Mouse (Mus musculus) mouse trophoblast stem cell (cell line): Measurements from ENCODE around the gene Tbc1d10a.

ENCODE experiments used
- in situ Hi-C, 2 experiments: fragments of 300-500 bp; cut with MseI, MboI; formaldehyde crosslinking; loops; 2 replicates in 1 of 2; 3 replicates in 1 of 2; pipeline ENCODE4 v1.15.1; 2025

Gene Tbc1d10a

DNA sequence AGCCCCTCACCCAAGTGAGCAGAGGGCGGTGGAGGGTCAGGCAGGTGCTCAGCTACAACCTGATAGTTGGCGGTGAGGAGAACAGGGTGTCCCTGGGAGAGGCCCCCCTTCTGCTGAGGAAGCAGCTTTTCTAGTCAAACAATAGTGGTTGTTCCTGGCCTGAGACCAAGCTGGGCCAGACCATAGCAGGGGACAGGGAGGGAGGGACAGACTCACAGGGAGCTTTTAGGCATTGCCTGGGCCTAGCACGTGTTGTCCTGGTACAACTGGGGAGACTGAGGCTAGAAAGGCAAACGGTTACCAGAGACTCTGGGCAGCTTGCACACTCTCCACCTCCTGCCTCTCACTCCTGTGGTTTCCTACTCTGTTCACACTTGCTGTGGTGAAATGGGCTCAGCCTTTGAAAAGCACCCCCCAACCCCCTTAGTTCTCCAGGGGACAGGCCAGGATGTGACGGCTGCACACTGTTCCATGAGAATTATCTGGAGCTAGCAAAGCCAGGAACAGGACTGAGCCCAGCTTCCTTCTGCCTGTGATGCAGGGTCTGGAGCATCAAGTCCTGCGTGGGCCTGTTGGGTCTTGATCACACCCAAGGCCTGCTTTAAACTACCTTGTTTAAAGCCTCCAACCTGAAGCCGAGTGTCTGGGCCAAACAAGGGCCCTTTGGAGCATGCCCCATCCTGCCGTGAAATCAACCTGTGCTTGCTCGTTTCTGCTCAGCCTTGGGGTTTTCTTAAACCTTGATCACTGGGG lies 29.8 kb downstream of the Tbc1d10a start:
- in situ Hi-C loops = loop anchor here in 1 of 2 experiments (5.0 kb wide), 1 partner anchor 84 kb away; no protein-coding TSS in a partner anchor

DNA sequence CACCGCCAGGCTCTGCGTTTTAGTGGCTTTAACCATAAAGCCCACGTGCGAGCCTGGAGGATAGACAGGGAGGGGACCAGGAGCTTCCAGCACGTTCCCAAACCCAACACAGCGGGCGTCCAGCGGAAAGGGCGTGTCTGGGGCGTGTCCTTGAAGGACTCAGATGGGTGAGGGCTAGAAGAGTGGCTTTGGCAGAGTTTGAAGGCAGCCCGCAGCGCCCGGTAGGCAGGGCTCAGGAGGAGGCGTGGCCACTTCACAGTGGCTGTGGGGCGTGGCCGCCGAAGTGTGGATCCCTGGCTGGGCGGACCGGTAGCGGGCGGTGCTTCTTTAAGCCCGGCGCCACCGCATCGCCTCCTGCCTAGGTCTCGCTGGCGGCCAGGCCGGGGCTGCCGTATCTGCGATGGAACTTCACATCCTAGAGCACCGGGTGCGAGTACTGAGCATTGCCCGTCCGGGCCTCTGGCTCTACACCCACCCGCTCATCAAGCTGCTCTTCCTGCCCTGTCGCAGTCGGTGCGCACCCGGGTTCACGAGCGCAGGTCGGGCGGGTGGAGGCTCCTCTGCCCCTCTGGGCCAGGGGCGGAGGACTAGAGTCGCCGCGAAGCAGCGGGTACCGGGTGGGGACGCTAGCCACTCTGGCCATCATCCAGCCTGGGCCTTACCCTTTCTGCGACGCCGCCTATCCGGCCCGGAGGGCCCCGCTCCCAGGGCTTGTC lies 31.5 kb downstream of the Tbc1d10a start, which contains the start of gene Castor1:
Castor1 (plus strand) TSS at position 312 of the 716 bp plus-strand sequence.
- in situ Hi-C loops = loop anchor here in 1 of 2 experiments (5.0 kb wide), 1 partner anchor 86 kb away; no protein-coding TSS in a partner anchor

DNA sequence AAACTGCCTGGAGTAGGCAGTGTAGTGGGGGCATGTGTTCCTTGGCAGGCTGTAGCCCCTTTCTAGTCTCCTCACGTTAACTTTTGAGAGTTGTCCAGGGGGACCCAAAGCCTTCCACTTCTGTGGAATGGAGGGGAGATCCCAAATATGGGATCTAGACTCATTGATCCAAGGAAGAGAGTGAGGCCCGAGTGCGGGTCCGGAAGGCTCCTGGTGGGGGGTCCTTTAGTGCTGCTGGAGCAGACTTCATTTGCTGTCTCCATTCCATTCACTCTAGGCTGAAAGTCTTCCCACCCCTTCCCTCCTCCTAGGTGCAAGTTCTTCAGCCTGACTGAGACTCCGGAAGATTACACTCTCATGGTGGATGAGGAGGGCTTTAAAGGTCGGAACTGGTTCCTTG lies 32.0 kb downstream of the Tbc1d10a start:
- in situ Hi-C loops = loop anchor here in 1 of 2 experiments (5.0 kb wide), 1 partner anchor 86 kb away; no protein-coding TSS in a partner anchor

DNA sequence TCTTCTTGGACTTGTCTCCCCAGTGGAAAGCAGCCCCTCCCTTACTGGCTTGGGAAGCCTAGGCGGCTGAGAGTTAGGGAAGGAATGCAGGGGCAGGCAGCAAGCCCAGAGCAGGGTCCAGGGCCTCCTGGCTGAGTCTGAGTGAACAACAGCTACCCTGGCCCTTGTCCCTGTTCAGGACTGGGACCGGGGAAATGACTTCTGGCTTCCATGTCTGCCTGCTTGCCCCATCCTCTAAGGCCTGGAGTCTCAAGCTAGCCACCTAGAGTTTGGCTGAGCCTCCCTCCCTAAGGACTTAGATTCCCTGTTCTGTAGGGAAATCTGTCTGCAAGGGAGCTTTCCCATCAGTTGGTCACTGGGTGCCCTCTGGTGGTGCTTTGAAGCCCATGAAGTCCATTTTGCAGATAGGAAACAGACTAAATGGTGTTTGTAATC lies 32.7 kb downstream of the Tbc1d10a start:
- in situ Hi-C loops = loop anchor here in 1 of 2 experiments (5.0 kb wide), 1 partner anchor 87 kb away; no protein-coding TSS in a partner anchor

DNA sequence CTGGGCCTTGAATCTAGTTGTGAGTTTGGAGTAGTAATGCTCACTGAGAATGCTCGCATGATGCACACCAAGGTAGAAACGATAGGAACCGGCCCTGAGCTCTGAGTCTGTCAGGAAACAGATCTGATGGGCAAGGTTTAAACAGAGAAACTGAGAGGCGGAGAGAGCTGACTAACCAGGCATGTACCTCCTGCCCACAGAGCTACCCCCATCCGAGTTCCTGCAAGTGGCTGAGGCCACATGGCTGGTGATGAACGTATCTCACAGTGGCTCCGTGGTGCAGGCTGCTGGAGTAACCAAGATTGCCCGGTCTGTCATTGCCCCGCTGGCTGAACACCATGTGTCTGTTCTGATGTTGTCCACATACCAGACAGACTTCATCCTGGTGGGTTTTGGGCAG lies 33.3 kb downstream of the Tbc1d10a start:
- in situ Hi-C loops = loop anchor here (5.0 to 10.0 kb wide), 3 partner anchors 37 to 205 kb away; partner anchors contain the start of gene Lif (in 2 of the 2)

DNA sequence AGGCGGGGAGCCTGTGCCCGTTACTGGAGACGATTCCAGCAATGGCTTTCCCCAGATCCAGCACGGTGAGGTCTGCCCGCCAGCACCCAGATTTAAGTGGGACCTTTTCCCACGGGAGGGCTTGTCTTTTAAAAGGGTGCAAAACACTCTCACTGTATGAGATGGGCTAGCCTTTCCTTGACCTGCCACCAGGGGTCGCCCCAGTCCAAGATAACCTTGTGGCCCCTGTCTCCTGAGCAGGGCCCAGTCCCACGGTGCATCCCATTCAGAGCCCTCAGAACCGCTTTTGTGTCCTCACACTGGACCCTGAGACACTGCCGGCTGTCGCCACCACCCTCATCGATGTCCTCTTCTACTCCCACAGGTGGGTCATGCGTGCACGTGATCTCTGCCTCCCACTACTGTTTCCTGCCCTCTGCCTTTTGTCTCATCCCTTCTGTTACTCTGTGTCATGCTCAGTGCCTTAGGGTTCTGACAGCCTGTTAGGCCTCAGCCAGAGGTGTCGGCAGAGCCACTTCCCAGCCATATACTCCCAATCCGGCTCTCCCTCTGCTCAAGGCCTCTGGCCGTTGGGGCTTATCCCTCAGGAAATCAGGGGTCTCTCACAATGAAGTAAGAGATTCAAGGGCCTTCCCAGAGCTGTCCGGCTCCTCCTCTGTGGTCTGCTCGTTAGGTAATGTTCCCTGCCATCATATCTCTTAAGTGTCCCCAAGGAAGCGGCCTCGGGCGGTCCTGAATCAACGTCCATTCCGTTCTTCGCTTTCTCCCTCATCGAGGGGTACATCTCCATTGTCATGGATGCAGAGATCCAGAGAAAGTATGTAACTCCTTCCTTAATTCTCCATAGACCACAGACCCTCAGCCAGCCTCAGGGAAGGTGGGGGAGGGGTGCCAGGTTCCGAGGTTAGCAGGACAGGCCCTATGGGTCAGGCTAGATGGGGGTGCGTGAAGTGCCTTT lies 34.1 kb downstream of the Tbc1d10a start:
- in situ Hi-C loops = loop anchor here (5.0 to 10.0 kb wide), 2 partner anchors 37 to 204 kb away; partner anchors contain the start of gene Lif (in 2 of the 2)

DNA sequence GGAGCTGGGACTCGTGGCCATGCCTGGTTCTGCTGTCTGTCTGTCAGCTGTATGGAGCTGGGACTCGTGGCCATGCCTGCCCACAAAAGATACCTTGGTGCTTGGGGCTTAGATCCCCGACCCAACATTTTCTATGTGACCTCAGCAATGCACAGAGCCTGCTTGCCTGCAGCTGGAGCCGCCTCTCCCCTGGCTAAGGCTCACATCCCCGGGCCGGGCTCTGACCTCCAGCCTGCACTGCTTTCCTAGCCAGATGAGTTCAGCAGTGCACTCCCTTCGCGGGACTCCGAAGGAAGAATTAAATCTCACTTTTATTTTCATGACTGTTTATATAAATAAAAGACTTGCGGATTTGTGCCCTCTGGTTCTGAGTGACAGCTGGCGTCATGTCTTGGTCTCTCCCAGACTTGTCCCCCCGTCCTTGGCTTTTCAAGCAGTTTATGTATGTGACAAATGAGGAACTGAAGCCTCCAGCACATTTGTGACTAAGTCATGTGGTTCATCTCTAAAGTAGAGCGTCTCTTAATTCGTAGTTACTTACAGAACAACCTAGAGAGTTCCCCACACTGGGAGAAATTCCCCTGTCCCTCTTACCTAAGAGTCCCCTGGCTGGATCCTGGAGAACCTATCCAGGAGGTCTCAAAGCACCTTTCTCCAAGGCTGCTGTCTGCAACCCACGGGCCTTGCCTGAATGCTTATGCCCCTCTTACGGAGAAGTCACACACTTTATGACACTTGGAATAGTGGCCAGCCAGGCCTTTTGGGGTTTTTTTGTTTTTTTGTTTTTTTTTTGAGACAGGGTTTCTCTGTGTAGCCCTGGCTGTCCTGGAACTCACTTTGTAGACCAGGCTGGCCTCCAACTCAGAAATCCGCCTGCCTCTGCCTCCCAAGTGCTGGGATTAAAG lies 35.7 kb downstream of the Tbc1d10a start:
- in situ Hi-C loops = loop anchor here (5.0 to 10.0 kb wide), 2 partner anchors 35 to 203 kb away; partner anchors contain the start of gene Lif (in 2 of the 2)

DNA sequence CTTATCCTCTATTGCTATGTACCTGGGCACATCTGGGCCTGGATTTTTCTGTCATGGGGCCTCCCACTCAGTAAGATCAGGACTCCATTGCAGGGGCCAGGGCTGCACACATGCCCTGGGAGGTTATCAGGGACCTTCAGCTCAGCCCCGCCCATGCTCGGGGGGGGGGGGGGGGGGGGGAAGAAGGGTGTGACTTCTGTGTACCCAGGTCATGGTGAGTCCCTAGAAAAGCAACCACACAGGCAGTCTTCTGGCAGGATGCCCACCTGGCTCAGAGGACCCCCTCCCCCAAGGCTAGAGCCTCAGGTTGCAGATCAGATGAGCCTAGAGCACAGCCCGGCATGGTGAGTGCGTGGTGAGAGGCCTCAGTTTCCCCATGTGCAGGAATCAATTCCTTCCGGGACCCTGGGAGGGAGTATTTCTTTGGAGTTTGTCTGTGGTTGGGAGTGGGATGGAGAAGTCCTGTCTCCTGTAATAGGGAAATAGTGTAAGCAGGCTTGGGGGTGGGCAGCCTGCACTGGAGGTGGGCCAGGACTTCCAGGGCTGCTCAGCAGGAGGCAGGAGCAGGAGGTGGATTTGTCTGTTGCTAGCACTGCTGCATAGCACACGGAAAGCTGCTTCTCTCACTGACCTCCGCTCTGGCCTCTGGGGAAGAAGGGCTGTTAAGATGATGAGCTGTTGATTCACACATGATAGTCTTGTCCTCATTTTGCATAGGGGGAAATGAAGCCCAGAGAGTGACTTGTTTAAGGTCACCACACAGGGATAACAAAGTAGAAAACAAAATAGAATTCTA lies 37.0 kb downstream of the Tbc1d10a start:
- in situ Hi-C loops = loop anchor here (5.0 to 10.0 kb wide), 2 partner anchors 34 to 201 kb away; partner anchors contain the start of gene Lif (in 2 of the 2)

DNA sequence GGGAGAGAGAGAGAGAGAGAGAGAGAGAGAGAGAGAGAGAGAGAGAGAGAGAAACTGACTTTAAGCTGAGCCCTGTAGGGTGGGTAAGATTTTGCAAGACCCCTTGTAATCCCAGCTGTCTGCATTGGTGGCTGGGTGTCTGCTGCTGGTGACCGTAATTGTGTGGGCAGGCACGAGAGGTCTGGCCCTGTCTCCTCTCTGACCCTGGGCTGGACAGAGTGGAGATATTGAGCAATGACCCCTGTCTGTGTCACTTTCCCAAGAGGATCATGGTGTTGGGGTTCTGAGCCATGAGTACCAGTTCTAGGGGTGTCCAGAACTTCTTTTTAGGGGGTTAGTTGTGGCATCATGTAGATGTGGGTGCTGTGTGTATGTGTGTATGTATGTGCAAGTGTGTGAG lies 37.6 kb downstream of the Tbc1d10a start:
- in situ Hi-C loops = loop anchor here (5.0 to 10.0 kb wide), 2 partner anchors 33 to 201 kb away; partner anchors contain the start of gene Lif (in 2 of the 2)

DNA sequence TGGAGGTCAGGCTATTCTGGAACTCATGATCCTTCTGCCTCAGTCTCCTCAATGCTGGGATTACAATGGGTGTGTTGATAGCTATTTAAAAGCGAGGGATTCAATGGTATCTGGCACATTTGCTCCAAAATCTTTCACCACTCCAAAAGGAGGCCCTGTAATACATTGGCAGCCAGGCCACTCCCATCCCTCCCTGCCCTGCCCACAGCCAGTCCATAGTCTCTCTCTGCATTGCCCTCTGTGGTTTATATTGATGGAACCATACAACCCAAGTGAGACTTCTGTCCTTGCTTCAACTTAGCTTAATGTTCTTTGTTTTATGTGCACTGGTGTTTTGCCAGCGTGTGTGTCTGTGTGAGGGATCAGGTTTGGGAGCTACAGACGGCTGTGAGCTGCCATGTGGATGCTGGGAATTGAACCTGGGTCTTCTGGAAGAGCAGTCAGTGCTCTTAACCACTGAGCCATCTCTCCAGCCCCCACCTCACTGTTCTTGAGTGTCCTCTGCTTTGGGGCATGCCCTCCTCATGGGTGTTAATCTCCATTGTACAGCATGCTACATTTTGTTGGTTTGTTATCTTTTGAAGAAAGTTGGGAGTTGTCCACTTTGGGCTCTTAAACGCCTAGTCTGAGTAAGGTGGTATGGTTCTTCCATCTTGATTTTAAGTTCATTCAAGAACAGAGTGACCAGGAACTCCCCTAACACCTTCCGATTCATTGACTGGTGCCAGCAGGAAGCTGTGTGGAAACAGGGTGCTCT lies 40.2 kb downstream of the Tbc1d10a start:
- in situ Hi-C loops = loop anchor here in 1 of 2 experiments (10.0 kb wide), 1 partner anchor 198 kb away; no protein-coding TSS in a partner anchor

DNA sequence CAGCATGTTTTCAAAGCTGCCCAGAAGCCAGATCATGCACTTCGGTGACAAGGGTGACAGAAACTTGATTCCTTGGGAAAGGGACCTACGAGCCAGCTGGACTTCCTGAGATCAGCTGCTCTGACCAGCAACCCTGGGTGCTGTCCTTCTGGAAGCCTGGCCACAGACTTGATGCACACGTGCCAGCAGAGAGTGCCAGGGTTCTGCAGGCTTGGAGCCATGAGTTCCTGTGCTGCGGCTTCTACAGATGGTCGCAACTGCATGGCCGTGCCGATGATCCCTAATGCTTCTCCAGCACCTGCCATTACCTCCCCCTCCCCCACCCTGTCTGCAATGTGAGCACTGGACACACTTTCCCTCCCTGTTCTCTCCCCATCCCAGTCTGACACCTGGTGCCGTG lies 41.9 kb downstream of the Tbc1d10a start:
- in situ Hi-C loops = loop anchor here in 1 of 2 experiments (10.0 kb wide), 1 partner anchor 196 kb away; no protein-coding TSS in a partner anchor

DNA sequence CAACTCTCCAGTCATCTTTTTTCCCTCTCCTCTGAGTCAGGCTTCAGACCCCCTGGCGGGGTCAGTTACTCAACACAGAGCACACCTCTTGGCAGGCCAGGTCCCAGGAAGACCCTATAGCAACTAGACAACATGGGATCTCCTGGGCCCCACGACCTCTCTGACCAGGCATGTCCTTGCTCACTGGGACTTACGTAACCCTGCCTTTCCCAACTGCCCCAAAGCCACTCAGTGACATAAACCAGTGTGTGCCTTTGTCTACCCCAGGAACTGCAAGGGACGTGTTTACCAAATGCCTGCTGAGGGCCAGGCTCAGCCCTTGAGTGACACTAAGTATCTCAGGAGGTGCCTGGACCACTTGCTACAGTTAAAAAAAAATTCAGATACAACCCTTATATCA lies 43.3 kb downstream of the Tbc1d10a start:
- in situ Hi-C loops = loop anchor here in 1 of 2 experiments (10.0 kb wide), 1 partner anchor 195 kb away; no protein-coding TSS in a partner anchor

DNA sequence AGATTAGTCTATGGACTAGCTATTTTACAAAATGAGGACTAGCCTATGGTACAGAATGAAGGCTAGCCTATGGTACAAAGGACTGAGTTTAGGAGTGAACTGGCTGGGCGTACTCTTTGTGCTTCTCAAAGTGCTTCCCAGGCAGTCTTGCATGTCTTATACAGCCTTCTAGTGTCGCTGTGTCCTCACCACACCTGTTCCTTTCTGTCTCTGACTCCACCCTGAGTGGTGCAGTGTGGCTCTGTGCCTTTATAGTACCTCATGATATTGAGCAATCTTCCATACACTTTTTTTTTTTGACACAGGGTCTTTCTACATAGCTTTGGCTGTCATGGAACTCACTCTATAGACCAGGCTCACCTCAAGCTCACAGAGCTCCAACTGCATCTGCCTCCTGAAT lies 44.8 kb downstream of the Tbc1d10a start:
- in situ Hi-C loops = no loop called here

DNA sequence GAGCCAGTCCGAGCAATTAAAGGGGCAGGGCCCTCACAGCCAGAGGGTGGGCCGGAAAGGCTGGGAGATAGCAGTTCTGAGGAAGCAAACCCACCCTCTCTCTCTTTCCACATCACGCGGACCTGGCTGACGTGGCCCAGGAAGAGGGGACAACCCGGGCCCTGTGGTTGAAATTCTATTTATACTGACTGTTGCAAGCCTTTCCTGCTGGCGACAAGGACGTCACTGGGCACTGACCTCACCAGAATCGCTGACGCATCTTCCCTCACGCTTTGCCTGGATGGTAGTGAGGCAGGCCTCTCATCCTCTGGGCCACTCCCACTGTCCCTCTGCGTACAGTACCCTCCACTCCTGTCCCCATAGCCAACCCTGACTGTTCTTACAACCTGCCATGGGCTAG lies 46.1 kb downstream of the Tbc1d10a start:
- in situ Hi-C loops = no loop called here

DNA sequence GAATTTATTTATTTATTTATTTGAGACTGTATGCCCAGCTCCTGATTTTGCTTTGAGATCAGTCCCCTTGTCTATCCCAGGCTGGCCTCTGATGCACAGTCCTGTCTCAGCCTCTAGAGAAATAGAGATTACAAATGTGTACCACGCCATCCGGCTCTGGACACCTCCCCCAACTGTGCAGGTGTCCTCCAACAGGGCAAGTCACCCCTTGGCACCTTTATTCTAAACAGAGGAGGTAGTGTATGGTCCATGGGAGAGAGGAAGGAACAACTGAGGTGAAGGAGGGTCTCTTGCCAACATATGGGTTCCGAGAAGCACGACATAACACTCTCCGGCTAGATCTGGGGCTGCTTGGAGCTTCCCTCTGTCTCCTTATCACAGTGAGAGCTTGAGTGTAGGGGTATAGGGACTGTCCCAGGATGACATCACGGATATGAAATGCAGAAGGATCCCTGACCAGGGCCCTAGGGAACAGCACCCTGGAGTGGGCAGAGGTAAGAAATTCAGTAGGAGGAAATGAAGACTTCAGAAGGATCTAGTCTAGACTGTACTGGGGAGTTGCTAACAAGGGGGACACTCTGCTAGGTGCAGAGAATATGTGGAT lies 48.6 kb downstream of the Tbc1d10a start:
- in situ Hi-C loops = no loop called here

DNA sequence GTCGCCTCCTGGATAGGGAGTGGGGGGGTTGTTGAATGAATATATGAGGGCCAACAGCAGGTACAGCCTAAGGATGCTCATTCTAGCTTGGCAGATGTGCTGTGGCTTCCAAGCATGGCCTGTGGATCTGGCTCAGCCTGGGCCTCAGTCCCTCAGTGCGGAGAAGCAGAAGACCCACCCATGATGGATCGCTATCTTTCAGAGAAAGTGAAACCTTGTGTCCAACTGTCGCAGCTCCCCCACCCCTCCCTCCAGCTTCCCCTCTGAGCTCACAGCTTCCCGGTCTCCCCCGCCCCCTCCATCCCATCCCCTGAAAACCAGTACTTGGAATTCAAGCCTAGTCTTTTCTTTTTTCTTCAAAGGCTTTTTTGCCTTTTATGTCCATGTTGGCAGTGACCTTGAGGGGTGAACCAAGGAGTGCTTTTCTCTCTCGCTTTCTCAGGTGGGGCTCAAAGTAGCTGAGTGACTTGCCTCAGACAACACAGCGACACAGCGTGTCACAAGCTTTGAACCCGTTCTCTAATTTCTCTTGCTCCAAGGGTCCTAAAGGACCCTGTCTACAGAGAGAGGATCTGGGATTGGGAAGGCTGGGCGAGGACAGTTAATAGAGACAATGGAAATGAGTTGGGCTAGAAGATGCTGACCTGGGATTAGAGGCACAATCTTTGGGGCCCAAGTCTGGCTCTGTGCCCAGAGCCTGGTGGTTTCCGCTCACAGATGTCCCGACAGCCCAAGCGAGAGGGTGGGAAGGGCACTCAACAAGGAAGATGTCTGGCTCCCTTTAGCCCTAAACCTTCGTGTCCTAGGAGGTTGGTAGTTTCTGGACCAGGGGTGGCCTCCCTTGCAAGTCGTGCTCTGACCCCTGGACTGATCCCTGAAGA lies 49.3 kb downstream of the Tbc1d10a start, which contains the start of gene Osm:
Osm (plus strand) TSS at position 756 of the 881 bp plus-strand sequence.
- in situ Hi-C loops = no loop called here
